In the genomic region with DNA sequence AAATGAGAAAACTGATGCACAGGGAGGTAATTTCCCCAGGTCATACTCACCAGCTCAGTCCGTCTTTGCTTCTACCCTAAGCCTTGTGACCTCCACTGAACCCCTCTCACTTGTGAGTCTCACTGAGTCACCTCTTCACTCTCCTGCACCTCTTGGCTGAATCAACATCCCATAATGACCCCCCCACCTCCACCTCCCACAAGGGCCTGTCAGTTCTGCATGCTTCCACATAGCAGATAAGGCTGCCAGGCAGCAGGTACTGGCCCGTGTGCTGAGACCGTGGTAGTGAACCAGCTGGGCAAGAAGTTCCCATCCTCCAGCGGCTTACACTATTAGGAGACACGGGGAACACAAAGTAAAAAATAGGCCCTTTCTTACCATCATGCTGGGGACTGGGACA, we compare ENCODE assay signal across 15 mouse cellular contexts. TPM values are rescaled to one million over a fixed set of nuclear protein-coding genes. Genes with fewer than 3 reads are reported as not detected.
DNase-seq lines count a peak whose midpoint lies in the region; ATAC-seq lines count a peak whose summit lies in the region.
"Had no signal": no experiment of that assay in that cellular context is flagged by ENCODE, and none has a peak within 500 bp of the region (broad histone marks: within the 10 kb centered on the region; RNA-seq: fewer than 3 reads in every experiment).

No protein-coding gene starts in this region.

- H3K9me3 ChIP-seq in forebrain, embryonic 15.5 days = no peaks in the 10 kb centered on the region
- no peaks in the 10 kb centered on the region for H3K9me3 ChIP-seq in forebrain, embryonic 11.5 days (ENCODE audit: control insufficient read depth, low read length)
- H3K9me3 ChIP-seq in midbrain, embryonic 13.5 days = no peaks in the 10 kb centered on the region
- H3K9me3 ChIP-seq in midbrain, embryonic 14.5 days (ENCODE audit: control insufficient read depth, low read length) = no peaks in the 10 kb centered on the region
- no peaks in the 10 kb centered on the region for H3K9me3 ChIP-seq in liver, embryonic 13.5 days (replicated peaks)
- H3K9me3 ChIP-seq in kidney, embryonic 16.5 days (ENCODE audit: low read length) = no peaks in the 10 kb centered on the region
- H3K9me3 ChIP-seq: embryonic facial prominence, embryonic 15.5 days; forebrain, embryonic 13.5 days; heart, embryonic 13.5 days; hindbrain, embryonic 13.5 days; neural tube, embryonic 13.5 days had no signal

- H3K27ac ChIP-seq in forebrain, embryonic 15.5 days (replicated peaks) = no peak overlapping the region
- no peak overlapping the region for H3K27ac ChIP-seq in forebrain, embryonic 11.5 days (ENCODE audit: low read depth, low read length)
- no peak overlapping the region for H3K27ac ChIP-seq in midbrain, embryonic 13.5 days
- H3K27ac ChIP-seq in midbrain, embryonic 14.5 days (replicated peaks; ENCODE audit: low read depth, low read length) = no peak overlapping the region
- H3K27ac ChIP-seq in liver, embryonic 13.5 days = peak overlapping the region; percentile 99
- H3K27ac ChIP-seq in kidney, embryonic 16.5 days (ENCODE audit: low read length) = no peak overlapping the region
- H3K27ac ChIP-seq: embryonic facial prominence, embryonic 15.5 days; forebrain, embryonic 13.5 days; heart, adult 2 months; heart, embryonic 13.5 days; hindbrain, embryonic 13.5 days; layer of hippocampus, adult 2 months; neural tube, embryonic 13.5 days had no signal

- DNase-seq in forebrain, embryonic 11.5 days (ENCODE audit: low spot score) = no peak
- no peak for DNase-seq in midbrain, embryonic 14.5 days
- DNase-seq in liver, embryonic 13.5 days = peak; percentile 59
- no peak for DNase-seq in ovary, postnatal 36 days (ENCODE audit: low spot score)

- H3K4me2 ChIP-seq in forebrain, embryonic 15.5 days (replicated peaks) = no peak overlapping the region
- H3K4me2 ChIP-seq in forebrain, embryonic 11.5 days (ENCODE audit: low read depth, low read length, severe bottlenecking) = no peak overlapping the region
- H3K4me2 ChIP-seq in midbrain, embryonic 13.5 days (replicated peaks) = no peak overlapping the region
- no peak overlapping the region for H3K4me2 ChIP-seq in midbrain, embryonic 14.5 days (ENCODE audit: low read length)
- H3K4me2 ChIP-seq in liver, embryonic 13.5 days = peak overlapping the region; percentile 38
- no peak overlapping the region for H3K4me2 ChIP-seq in kidney, embryonic 16.5 days (replicated peaks; ENCODE audit: low read depth, low read length)
- H3K4me2 ChIP-seq: embryonic facial prominence, embryonic 15.5 days; forebrain, embryonic 13.5 days; heart, embryonic 13.5 days; hindbrain, embryonic 13.5 days; neural tube, embryonic 13.5 days had no signal

- no peak overlapping the region for H3K9ac ChIP-seq in forebrain, embryonic 15.5 days (replicated peaks)
- H3K9ac ChIP-seq in forebrain, embryonic 11.5 days (ENCODE audit: low read length) = no peak overlapping the region
- H3K9ac ChIP-seq in midbrain, embryonic 13.5 days (replicated peaks) = 0 out of 2 replicates have a peak overlapping the region, but pooled peaks have one; percentile 10
- no peak overlapping the region for H3K9ac ChIP-seq in midbrain, embryonic 14.5 days (replicated peaks; ENCODE audit: low read length)
- peak overlapping the region; percentile 92 for H3K9ac ChIP-seq in liver, embryonic 13.5 days
- H3K9ac ChIP-seq in kidney, embryonic 16.5 days (replicated peaks; ENCODE audit: low read length) = no peak overlapping the region
- H3K9ac ChIP-seq: embryonic facial prominence, embryonic 15.5 days; forebrain, embryonic 13.5 days; heart, embryonic 13.5 days; hindbrain, embryonic 13.5 days; neural tube, embryonic 13.5 days had no signal

- H3K4me3 ChIP-seq in forebrain, embryonic 15.5 days = no peak overlapping the region
- no peak overlapping the region for H3K4me3 ChIP-seq in forebrain, embryonic 11.5 days (ENCODE audit: low read depth, low read length)
- H3K4me3 ChIP-seq in midbrain, embryonic 13.5 days (replicated peaks) = no peak overlapping the region
- no peak overlapping the region for H3K4me3 ChIP-seq in midbrain, embryonic 14.5 days (replicated peaks; ENCODE audit: low read depth, low read length)
- no peak overlapping the region for H3K4me3 ChIP-seq in liver, embryonic 13.5 days (replicated peaks)
- H3K4me3 ChIP-seq in kidney, embryonic 16.5 days (ENCODE audit: low read length) = no peak overlapping the region
- H3K4me3 ChIP-seq: embryonic facial prominence, embryonic 15.5 days; forebrain, embryonic 13.5 days; heart, adult 2 months; heart, embryonic 13.5 days; hindbrain, embryonic 13.5 days; layer of hippocampus, adult 2 months; myocyte; neural tube, embryonic 13.5 days had no signal

- WGBS in forebrain, embryonic 15.5 days = 73% methylated on average over 5 of the region's 5 CpGs
- WGBS in forebrain, embryonic 11.5 days = 73% methylated on average over 5 of the region's 5 CpGs
- 65% methylated on average over 5 of the region's 5 CpGs for WGBS in midbrain, embryonic 13.5 days
- 64% methylated on average over 5 of the region's 5 CpGs for WGBS in midbrain, embryonic 14.5 days
- 54% methylated on average over 5 of the region's 5 CpGs for WGBS in liver, embryonic 13.5 days (ENCODE audit: insufficient replicate concordance)
- 85% methylated on average over 5 of the region's 5 CpGs for WGBS in kidney, embryonic 16.5 days

- peaks cover 20% of the 10 kb centered on the region for H3K36me3 ChIP-seq in forebrain, embryonic 15.5 days
- no peaks in the 10 kb centered on the region; the same call in 1 of the 2 replicates for H3K36me3 ChIP-seq in forebrain, embryonic 11.5 days (ENCODE audit: control insufficient read depth, insufficient read depth, low read length)
- H3K36me3 ChIP-seq in midbrain, embryonic 13.5 days = peaks cover 71% of the 10 kb centered on the region
- peaks cover 67% of the 10 kb centered on the region for H3K36me3 ChIP-seq in midbrain, embryonic 14.5 days (ENCODE audit: control insufficient read depth, insufficient read depth, low read length)
- H3K36me3 ChIP-seq in liver, embryonic 13.5 days = peaks cover 69% of the 10 kb centered on the region
- H3K36me3 ChIP-seq in kidney, embryonic 16.5 days (ENCODE audit: insufficient read depth, low read length) = peaks cover 35% of the 10 kb centered on the region

- H3K27me3 ChIP-seq in forebrain, embryonic 15.5 days = no peaks in the 10 kb centered on the region
- H3K27me3 ChIP-seq in forebrain, embryonic 11.5 days (ENCODE audit: control insufficient read depth, insufficient read depth, low read length) = no peaks in the 10 kb centered on the region
- 0 out of 2 replicates have a peak, but pooled peaks cover 11% of the 10 kb centered on the region for H3K27me3 ChIP-seq in midbrain, embryonic 13.5 days
- no peaks in the 10 kb centered on the region for H3K27me3 ChIP-seq in midbrain, embryonic 14.5 days (ENCODE audit: control insufficient read depth, insufficient read depth, low read length)
- no peaks in the 10 kb centered on the region for H3K27me3 ChIP-seq in liver, embryonic 13.5 days
- no peaks in the 10 kb centered on the region for H3K27me3 ChIP-seq in kidney, embryonic 16.5 days (ENCODE audit: insufficient read depth, low read length)
- H3K27me3 ChIP-seq: embryonic facial prominence, embryonic 15.5 days; forebrain, embryonic 13.5 days; heart, embryonic 13.5 days; hindbrain, embryonic 13.5 days; neural tube, embryonic 13.5 days had no signal

- ATAC-seq in forebrain, embryonic 15.5 days (replicated peaks) = 0 out of 2 replicates have a peak, but pooled peaks have one; percentile 18
- ATAC-seq in forebrain, embryonic 11.5 days (replicated peaks; ENCODE audit: low FRiP score) = no peak
- peak; percentile 17; the same call in 1 of the 2 replicates for ATAC-seq in midbrain, embryonic 13.5 days
- ATAC-seq in midbrain, embryonic 14.5 days (ENCODE audit: low FRiP score, low TSS enrichment) = no peak
- ATAC-seq in liver, embryonic 13.5 days (ENCODE audit: low read depth) = peak; percentile 29
- ATAC-seq in kidney, embryonic 16.5 days (ENCODE audit: low FRiP score, low TSS enrichment) = no peak

- no peaks in the 10 kb centered on the region for H3K4me1 ChIP-seq in forebrain, embryonic 15.5 days
- H3K4me1 ChIP-seq in forebrain, embryonic 11.5 days (replicated peaks; ENCODE audit: control insufficient read depth, insufficient read depth, low read length) = no peaks in the 10 kb centered on the region
- peaks cover 25% of the 10 kb centered on the region for H3K4me1 ChIP-seq in midbrain, embryonic 13.5 days (replicated peaks)
- H3K4me1 ChIP-seq in midbrain, embryonic 14.5 days (ENCODE audit: control insufficient read depth, insufficient read depth, low read length) = no peaks in the 10 kb centered on the region; the same call in 1 of the 2 replicates
- peaks cover 46% of the 10 kb centered on the region for H3K4me1 ChIP-seq in liver, embryonic 13.5 days (replicated peaks)
- H3K4me1 ChIP-seq in kidney, embryonic 16.5 days (ENCODE audit: insufficient read depth, low read length) = no peaks in the 10 kb centered on the region
- H3K4me1 ChIP-seq: embryonic facial prominence, embryonic 15.5 days; forebrain, embryonic 13.5 days had no signal

RNA-seq across cellular contexts. Expression of a gene that starts 36.3 kb away (rescaled TPM):
- 0.49 and 0.50 TPM in 2 replicates for polyA plus RNA-seq in forebrain, embryonic 15.5 days (2015; fragmentation: Nextera tagmentation; extraction: Ambion mirVana)
- 0.20 and 0.29 TPM in 2 replicates for polyA plus RNA-seq in forebrain, embryonic 11.5 days (2014; fragmentation: Nextera tagmentation; extraction: Ambion mirVana)
- 0.64 and 1.0 TPM in 2 replicates for polyA plus RNA-seq in midbrain, embryonic 13.5 days (2015; fragmentation: Nextera tagmentation; extraction: Ambion mirVana)
- 1.2 and 1.6 TPM in 2 replicates for polyA plus RNA-seq in midbrain, embryonic 14.5 days (2014; fragmentation: Nextera tagmentation; extraction: Ambion mirVana)
- 0.16 and 0.22 TPM in 2 replicates for polyA plus RNA-seq in liver, embryonic 13.5 days (2015; fragmentation: Nextera tagmentation; extraction: Ambion mirVana)
- 0.67 and 0.72 TPM in 2 replicates for polyA plus RNA-seq in kidney, embryonic 16.5 days (2015; fragmentation: Nextera tagmentation; extraction: Ambion mirVana)
- polyA plus RNA-seq: myocyte had no signal

RNA-seq across cellular contexts. Expression of a gene that starts 55.4 kb away (rescaled TPM):
- 14.3 and 15.1 TPM in 2 replicates for polyA plus RNA-seq in forebrain, embryonic 15.5 days (2015; fragmentation: Nextera tagmentation; extraction: Ambion mirVana)
- 4.0 and 4.2 TPM in 2 replicates for polyA plus RNA-seq in forebrain, embryonic 11.5 days (2014; fragmentation: Nextera tagmentation; extraction: Ambion mirVana)
- polyA plus RNA-seq in midbrain, embryonic 13.5 days (2015; fragmentation: Nextera tagmentation; extraction: Ambion mirVana) = 14.0 and 14.8 TPM in 2 replicates
- 10.3 and 13.3 TPM in 2 replicates for polyA plus RNA-seq in midbrain, embryonic 14.5 days (2014; fragmentation: Nextera tagmentation; extraction: Ambion mirVana)
- polyA plus RNA-seq in liver, embryonic 13.5 days (2015; fragmentation: Nextera tagmentation; extraction: Ambion mirVana) = 96.5 and 121 TPM in 2 replicates
- 11.2 and 11.4 TPM in 2 replicates for polyA plus RNA-seq in kidney, embryonic 16.5 days (2015; fragmentation: Nextera tagmentation; extraction: Ambion mirVana)

Comparison
In these comparisons a context has a peak if more than half of its experiments do, and no peak if none do; other contexts are left out.
1. ATAC-seq: peak in forebrain, embryonic 15.5 days (single experiment), midbrain, embryonic 13.5 days (single experiment) and liver, embryonic 13.5 days (single experiment); none in forebrain, embryonic 11.5 days (single experiment), midbrain, embryonic 14.5 days (single experiment) and kidney, embryonic 16.5 days (single experiment).
2. H3K9ac ChIP-seq: peak in midbrain, embryonic 13.5 days (single experiment) and liver, embryonic 13.5 days (single experiment); none in forebrain, embryonic 15.5 days (single experiment), forebrain, embryonic 11.5 days (single experiment), midbrain, embryonic 14.5 days (single experiment) and kidney, embryonic 16.5 days (single experiment).